Mouse (Mus musculus): Measurements from ENCODE around the gene Paqr8.
"Not testable (repeated sequence)": the region's sequence is repeated elsewhere in the genome, so short reads cannot be mapped to it uniquely, and the experiment has no call there.

The Paqr8 gene

DNA sequence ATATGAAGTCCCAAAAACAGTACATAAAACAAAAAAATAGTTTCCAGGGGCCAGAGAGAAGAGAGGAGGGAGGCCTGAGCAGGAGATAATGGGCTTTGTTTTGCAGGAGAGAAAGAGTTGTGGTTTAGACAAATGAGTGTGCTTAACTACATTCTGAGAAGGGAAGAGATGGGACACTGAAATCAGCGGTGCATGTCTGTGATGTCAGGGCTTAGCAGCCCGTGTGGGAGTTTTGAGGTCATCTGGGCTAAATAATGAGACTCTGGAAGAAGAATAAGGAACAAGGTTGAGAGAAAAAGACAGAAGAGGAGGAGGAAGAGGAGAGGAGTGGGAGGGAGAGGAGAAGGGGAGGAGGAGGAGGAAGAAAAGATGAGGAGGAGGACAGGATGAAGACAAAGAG, 21.7 kb downstream of the Paqr8 start:
- DNase-seq (ENCODE audit: low spot score) = no peak

DNA sequence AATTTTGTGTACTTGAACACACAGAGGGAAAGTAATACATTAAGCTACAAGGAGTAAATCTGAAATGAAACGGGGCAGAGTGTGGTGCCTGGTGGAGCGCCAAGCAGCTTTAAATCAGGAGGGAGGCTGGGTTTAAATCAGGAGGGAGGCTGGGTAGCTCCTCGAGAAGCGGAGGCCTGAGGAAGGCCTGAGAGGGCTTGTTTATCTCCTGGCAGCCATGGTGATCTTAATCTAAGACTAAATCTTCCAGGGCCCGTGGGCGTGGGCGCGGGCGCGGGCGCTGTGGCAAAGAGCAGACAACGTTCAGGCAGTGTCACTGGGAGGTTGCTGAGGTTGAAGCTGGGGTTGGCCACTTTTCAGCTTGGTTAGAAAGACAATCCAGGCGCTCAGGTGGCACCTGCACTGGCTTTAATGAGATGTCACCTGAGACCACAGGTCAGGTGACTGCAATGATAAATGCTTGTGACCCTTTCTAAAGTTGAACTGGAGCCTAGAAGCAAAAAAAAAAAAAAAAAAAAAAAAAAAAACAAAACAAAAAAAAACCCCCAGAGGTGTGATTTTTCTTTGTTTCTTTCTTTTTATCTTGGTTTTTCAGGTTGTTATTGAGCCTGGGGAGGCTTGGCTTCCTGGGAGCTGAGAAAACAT, 22.2 kb downstream of the Paqr8 start:
- DNase-seq (ENCODE audit: low spot score) = no peak

- no peak for DNase-seq (ENCODE audit: low spot score)
These were observed 24.4 kb downstream of the Paqr8 start for GRCm38 (mm10) chr1:20914769-20915168.

DNA sequence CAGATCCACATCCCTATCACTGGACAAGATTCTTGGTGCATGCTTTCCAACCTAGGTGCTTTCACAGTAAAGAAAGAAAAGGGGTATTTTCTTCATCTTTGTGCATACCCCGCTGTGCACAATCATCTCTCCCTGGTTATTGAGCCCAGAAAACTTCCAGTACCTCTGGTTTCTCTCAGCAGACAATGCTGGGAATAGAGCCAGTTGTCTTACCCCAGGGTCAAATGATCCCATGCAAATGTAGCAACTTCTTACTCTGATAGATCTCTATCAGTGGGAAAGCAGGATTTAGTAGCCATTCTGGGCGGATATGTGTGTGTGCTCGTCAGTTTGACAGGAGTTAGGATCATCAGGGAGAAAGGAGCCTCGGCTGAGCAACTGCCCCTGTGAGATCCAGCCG, 25.2 kb downstream of the Paqr8 start:
- DNase-seq (ENCODE audit: low spot score) = no peak

DNA sequence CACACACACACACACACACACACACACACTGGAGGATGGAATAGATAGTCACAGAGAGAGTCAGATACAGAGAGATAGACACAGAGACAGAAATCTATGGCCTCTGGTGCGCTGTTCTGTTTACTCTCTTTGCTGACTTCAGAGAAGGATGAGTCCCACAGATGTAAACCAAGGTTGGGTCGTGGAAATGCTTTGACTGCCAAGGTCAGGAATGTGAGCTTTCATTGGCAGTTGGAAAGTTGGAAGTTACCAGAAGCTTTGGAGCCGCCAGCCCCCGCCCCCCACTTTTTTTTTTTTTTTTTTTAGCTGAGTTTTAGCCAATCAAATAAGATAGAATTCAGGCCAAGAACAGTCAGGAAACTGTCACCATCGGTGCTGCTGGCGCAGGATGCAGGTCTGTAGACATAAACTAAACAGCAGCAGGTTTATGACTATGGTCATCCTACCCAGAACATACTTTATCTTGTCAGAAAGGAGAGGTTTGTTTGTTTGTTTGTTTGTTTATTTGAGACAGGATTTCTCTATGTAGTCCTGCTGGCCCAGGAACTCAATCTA, 27.2 kb downstream of the Paqr8 start:
- DNase-seq (ENCODE audit: low spot score) = no peak

DNA sequence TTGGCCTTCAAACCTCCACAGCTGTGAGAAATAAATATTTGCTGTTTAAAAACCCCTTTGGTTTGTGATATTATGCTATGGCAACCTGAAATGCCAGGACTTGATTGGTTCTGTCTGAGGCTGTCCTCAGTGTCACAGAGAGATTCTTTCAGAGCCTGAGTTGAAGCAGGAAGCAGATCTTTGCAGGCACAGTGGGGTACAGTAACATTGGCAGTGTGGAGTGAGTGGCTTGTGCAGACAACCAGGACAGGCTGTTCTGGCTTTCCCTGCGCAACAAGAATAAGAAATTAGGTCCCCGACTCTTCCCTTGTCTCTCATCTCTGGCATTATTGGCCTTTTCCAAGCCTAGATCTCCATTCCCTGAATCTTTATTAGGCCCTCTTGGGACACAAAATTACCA, 29.3 kb downstream of the Paqr8 start:
- no peak for DNase-seq (ENCODE audit: low spot score)

DNA sequence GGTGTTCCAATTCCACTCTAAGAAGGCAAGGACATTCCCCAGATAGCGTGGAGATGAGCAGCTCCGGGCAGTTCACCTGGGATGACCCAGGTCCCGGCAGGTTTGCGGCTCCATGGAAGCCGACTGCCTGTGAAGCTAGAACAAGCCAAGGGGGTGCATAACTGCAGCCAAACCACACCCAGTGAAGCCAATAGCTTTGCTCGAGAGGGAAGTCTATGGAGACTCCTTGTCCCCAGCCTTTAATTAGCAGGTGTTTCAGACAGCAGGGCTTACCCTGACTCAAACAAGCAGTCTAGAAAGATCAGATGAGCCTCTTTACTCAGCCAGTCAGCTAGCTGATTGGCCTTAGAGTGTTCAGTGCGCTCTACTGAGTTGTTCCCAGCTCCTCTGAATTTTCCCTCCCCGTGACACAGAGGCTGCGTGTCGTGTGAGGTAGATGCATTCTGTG, 30.7 kb downstream of the Paqr8 start:
- no peak for DNase-seq (ENCODE audit: low spot score)

DNA sequence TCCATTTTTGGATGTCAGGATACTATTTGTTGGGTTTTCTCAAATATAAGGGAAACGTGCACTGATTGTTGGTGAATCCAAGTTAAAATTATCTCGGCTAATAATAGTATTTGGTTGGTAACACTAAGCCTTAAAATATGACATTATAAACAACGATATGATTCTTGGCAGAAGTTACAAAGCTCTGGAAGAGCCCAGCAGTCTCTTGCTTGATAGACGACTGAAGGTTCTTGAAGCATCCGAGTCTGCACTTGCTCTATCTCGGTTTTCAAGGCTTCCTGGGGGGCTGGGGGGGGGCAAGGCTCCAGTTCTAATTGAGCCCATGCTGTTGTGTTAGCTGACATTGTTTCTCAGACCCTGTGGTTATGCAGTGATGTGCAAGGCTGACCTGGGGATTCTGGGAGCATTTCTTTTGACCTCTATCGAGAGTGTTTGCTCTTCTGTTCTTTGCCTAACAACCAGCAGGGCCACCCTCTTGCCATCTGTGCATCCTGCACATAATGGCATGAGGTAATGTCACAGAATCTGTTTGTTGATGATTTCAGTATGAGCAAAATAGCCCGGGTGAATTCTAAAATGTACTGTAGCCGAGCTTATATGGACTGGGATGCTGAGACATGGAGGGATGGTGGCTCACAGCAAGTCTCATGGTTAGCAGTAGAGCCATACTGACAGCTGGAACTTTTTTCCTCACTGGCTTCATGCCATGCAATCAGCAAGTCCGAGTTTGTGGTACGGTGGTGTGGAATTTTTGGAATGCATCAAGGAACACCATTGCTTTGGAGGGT, 32.4 kb downstream of the Paqr8 start:
- no peak for DNase-seq (ENCODE audit: low spot score)

DNA sequence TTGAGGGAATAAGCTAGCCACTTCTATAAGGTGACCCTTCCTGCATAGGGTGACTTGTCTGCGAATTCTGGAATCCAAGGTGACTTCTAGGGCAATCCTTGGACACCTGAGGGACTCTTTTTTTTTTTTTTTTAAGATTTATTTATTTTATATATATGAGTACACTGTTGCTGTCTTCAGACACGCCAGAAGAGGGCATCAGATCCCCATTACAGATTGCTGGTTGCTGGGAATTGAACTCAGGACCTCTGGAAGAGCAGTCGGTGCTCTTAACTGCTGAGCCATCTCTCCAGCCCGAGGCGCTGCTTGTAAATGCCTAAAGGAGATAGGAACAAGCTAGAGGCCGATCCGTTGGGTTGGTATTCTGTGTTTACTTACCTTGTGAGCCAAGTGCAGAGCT, 34.9 kb downstream of the Paqr8 start:
- DNase-seq (ENCODE audit: low spot score) = not testable (repeated sequence)

DNA sequence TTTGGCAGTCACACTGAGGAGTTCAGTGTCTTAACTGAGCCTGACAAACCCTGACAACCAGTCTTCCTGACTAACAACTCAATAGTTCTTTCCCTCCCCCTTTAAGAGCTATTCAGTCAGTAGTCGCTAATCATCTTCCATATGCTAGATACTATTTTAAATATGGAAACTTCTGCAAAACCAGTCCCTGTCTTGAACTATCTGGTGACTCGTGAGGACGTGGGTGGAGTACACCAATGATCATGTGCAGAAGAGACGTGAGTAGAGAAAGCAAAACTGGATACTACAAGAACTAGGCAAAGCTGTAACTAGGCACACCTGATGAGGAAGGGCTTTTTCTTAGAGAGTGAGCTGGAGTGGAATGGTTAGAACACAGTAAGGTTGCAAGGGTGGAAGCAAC, 35.5 kb downstream of the Paqr8 start:
- DNase-seq (ENCODE audit: low spot score) = no peak

DNA sequence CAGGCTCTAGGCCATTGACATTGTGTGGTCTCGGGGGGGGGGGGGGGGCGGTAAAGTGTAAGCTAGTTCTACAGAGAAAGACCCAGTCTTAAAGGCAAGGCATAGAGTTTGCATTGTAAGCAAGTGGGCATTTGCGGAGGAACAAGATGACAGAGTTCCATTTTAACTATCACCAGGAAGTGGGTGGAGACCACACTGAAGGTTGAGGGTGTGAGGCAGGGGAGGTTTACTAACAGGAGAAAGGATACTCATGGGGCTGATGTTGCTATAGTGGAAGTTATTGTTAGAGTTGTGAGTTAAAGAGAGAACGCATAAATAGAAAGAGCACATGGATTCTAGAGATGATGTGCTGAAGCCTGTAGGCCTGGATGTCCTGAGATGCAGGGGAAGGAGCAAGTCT, 36.0 kb downstream of the Paqr8 start:
- no peak for DNase-seq (ENCODE audit: low spot score)

DNA sequence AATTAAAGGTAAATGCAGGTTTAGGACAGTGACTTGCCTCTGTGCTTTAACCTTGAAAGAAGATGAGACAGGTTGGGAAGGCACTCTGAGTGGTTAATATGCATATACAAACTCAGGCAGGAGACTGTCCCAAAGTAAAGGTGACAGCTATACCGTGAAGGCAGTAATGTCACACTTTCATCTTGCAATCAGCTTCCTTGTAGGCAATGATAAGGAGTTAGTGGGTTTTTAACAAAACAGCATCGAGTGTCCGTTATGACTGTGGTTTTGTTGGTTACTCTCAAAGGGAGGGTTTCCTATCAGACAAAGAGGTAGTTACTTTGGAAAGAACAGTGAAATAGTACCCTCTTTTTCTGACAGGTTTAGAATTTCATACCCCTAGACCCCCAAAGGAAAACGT, 38.1 kb downstream of the Paqr8 start:
- no peak for DNase-seq (ENCODE audit: low spot score)

DNA sequence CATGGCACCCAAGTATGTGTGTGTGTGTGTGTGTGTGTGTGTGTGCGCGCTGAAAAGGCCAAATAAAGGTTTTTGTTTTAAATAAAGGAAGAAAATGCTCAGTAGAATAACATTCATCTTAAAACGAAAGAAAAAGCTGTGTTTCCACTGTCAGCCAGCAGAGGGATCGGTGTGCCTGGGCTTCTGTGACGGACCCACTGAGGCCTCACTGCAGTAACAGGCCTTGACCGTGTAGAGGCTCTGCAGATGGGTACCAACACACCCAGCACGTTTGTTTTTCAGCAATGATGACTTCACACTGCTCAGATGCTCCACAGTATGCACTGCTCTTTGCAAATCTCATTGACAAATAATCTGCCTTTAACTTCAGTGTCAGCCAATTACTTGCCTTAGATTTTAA, 43.1 kb downstream of the Paqr8 start:
- peak; percentile 20 for DNase-seq (ENCODE audit: low spot score)

GRCm38 (mm10) chr1:20935106-20935505, 44.7 kb downstream of the Paqr8 start:
- no peak for DNase-seq (ENCODE audit: low spot score)

DNA sequence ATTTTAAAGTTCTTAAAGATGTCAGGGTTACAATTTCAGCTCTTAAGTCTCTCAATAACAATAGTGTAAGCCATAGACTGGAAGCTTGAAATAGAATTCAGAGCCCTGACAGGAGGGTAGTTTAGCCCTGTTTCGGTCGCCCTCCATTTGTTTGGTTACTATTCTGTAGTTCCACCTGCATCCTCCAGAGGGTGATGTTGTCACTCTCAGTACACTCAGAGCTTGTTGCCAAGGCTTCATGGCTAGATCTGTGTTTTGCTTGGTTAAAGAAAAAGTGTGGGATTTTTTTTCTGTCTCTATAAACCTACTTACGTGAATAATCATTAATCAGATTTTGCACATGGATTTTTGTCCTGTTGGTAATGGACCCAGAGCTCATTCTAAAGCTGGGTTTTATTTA, 48.6 kb downstream of the Paqr8 start:
- DNase-seq (ENCODE audit: low spot score) = peak; percentile 37

DNA sequence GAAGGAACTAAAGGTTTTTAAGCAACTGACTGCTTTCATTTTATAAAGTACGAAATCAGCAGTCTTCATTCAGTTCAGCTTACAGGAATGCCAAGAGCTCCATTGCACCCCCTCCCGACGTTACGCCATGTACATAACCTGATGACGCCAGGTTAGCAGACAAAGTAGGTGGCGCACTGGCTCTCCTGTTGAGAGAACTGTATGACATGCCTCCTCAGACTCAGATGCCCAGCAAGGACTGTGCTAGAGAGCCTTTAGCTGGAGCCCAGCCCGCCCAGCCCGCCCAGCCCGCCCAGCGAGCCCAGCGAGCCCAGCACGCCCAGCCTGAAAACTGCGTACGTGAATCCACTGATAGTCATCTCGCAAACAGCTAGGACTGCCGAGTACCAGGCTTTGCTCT, 49.7 kb downstream of the Paqr8 start:
- DNase-seq (ENCODE audit: low spot score) = peak; percentile 49

GRCm38 (mm10) chr1:20941322-20941721, 50.9 kb downstream of the Paqr8 start:
- DNase-seq (ENCODE audit: low spot score) = no peak

- DNase-seq (ENCODE audit: low spot score) = no peak
These were observed 51.5 kb downstream of the Paqr8 start for GRCm38 (mm10) chr1:20941857-20942256.

GRCm38 (mm10) chr1:20943016-20943415, 52.6 kb downstream of the Paqr8 start:
- no peak for DNase-seq (ENCODE audit: low spot score)

DNA sequence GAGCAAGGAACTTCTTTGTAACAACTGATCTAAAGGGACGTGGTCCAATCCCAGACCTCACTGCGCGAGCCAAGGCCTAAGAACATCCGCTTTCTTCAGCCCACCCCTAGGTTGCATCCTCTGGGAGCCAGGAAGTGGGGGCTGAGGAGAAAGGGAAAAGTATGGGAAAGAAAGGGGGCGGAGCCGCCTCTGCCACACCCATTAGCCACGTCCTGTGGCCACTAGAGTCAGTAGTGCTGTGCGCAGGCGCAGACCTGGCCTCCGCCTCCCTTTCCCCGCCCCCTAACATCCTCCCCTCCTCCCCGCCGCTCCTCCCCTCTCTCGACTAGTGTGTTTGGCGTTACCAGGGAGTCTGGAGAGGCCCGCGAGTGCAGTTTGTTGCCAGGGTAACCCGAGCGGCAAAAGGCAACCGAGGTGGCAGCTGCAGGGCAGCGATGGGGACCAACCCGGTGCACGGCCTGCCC, 60.9 kb downstream of the Paqr8 start, which contains the start of gene Efhc1:
Gene Efhc1 (plus strand): TSS at position 327 of the 464 bp plus-strand sequence.
- peak; percentile 95 for DNase-seq (ENCODE audit: low spot score)

DNA sequence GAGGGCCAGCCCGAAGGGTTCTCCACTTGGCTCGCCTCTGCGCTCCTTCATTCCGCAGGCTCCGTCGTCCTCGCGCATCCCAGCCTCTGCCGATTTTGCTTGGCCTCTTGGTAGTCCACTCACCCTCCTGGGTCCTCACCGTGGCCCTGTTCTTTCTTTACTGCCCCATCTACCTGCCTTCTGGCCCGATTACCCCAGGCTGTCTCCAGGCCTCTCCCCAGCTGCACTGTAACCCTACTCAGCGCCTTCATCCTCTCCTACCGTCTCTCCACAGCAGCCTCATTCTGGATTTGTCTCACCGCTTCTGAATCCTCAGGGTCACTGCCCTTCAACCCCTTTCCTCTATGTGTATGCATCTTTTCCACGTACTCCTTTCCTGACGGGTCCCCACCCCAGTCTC, 61.4 kb downstream of the Paqr8 start:
- DNase-seq (ENCODE audit: low spot score) = peak; percentile 13

GRCm38 (mm10) chr1:20954876-20955275, 64.5 kb downstream of the Paqr8 start:
- no peak for DNase-seq (ENCODE audit: low spot score)

- DNase-seq (ENCODE audit: low spot score) = no peak
These were observed 79.2 kb downstream of the Paqr8 start for GRCm38 (mm10) chr1:20969642-20970041.

Data from yolk sac, embryonic 10.5 days (tissue).